ENCODE assay signal across 14 mouse cellular contexts in genomic region chr16:21209290-21209689, GRCm38 (mm10). TPM values are rescaled to one million over a fixed set of nuclear protein-coding genes. Genes with fewer than 3 reads are reported as not detected.
DNase-seq lines count a peak whose midpoint lies in the region; ATAC-seq and TF ChIP-seq lines count a peak whose summit lies in the region.
"Had no signal": no experiment of that assay in that cellular context is flagged by ENCODE, and none has a peak within 500 bp of the region (broad histone marks: within the 10 kb centered on the region; RNA-seq: fewer than 3 reads in every experiment).

No protein-coding gene starts in this region.

- TF ChIP-seq POLR2A in limb, embryonic 14.5 days (IDR thresholded peaks at IDR 0.05; ENCODE audit: borderline replicate concordance, extremely low read depth, insufficient read depth, insufficient read length) = no peak

- peak overlapping the region; percentile 35; the same call in 1 of the 2 replicates for H3K9ac ChIP-seq in hindbrain, embryonic 13.5 days
- H3K9ac ChIP-seq in hindbrain, postnatal 0 days (replicated peaks; ENCODE audit: low read length) = no peak overlapping the region
- H3K9ac ChIP-seq in limb, embryonic 14.5 days (ENCODE audit: low read depth, low read length, severe bottlenecking) = no peak overlapping the region
- H3K9ac ChIP-seq: liver, postnatal 0 days; midbrain, embryonic 15.5 days had no signal

- peaks cover 77% of the 10 kb centered on the region for H3K4me1 ChIP-seq in hindbrain, embryonic 13.5 days (replicated peaks)
- peaks cover 22% of the 10 kb centered on the region; the same call in 1 of the 2 replicates for H3K4me1 ChIP-seq in hindbrain, postnatal 0 days (ENCODE audit: insufficient read depth, low read length)
- H3K4me1 ChIP-seq in E14TG2a.4 (replicated peaks; ENCODE audit: low read depth, low read length) = peaks cover 81% of the 10 kb centered on the region
- H3K4me1 ChIP-seq in limb, embryonic 14.5 days (ENCODE audit: control insufficient read depth, insufficient read depth, low read length) = peaks cover 54% of the 10 kb centered on the region

- ATAC-seq in hindbrain, embryonic 13.5 days (ENCODE audit: low FRiP score) = no peak
- no peak for ATAC-seq in hindbrain, postnatal 0 days
- ATAC-seq in limb, embryonic 14.5 days (ENCODE audit: low FRiP score, low read depth) = no peak
- ATAC-seq: CD4-positive, CD25-positive, alpha-beta regulatory T cell, adult 4 months; liver, postnatal 0 days; midbrain, embryonic 15.5 days had no signal

- intact Hi-C loops in heart, postnatal 25 days (cut with DNase I) = loop anchor here (10.0 kb wide), 1 partner anchor 156 kb away; no protein-coding TSS in a partner anchor

- WGBS in hindbrain, embryonic 13.5 days = 88% methylated on average over 3 of the region's 3 CpGs
- WGBS in hindbrain, postnatal 0 days = 92% methylated on average over 3 of the region's 3 CpGs
- WGBS in limb, embryonic 14.5 days = 76% methylated on average over 3 of the region's 3 CpGs

- no peaks in the 10 kb centered on the region for H3K27me3 ChIP-seq in hindbrain, embryonic 13.5 days
- no peaks in the 10 kb centered on the region for H3K27me3 ChIP-seq in hindbrain, postnatal 0 days (ENCODE audit: insufficient read depth, low read length)
- peaks cover 31% of the 10 kb centered on the region for H3K27me3 ChIP-seq in E14TG2a.4 (ENCODE audit: insufficient read depth, low read length)
- H3K27me3 ChIP-seq in limb, embryonic 14.5 days (ENCODE audit: control insufficient read depth, insufficient read depth, low read length) = no peaks in the 10 kb centered on the region
- H3K27me3 ChIP-seq: midbrain, embryonic 15.5 days had no signal

- no peak overlapping the region for H3K4me3 ChIP-seq in hindbrain, embryonic 13.5 days
- H3K4me3 ChIP-seq in hindbrain, postnatal 0 days (ENCODE audit: low read length) = no peak overlapping the region
- H3K4me3 ChIP-seq in E14TG2a.4 (replicated peaks; ENCODE audit: low read length) = peak overlapping the region; percentile 74
- peak overlapping the region; percentile 39; the same call in 1 of the 2 replicates for H3K4me3 ChIP-seq in limb, embryonic 14.5 days (replicated peaks; ENCODE audit: low read length)
- H3K4me3 ChIP-seq: layer of hippocampus, adult 2 months; midbrain, embryonic 15.5 days had no signal

- no peak for DNase-seq in hindbrain, postnatal 0 days (ENCODE audit: low spot score)
- peak; percentile 68 for DNase-seq in ZHBTc4 (ENCODE audit: low read depth, low spot score)
- DNase-seq in limb, embryonic 14.5 days (ENCODE audit: low spot score) = no peak
- DNase-seq in frontal cortex, postnatal 10 days (ENCODE audit: low spot score in 2 of 2) = no peak
- DNase-seq in frontal cortex, postnatal 14 days (ENCODE audit: low spot score in 2 of 2) = no peak
- DNase-seq in heart, postnatal 25 days (ENCODE audit: low spot score) = no peak
- DNase-seq: kidney, adult 18-20 months; liver, postnatal 0 days; right cerebral cortex, postnatal 25 days had no signal

- H3K36me3 ChIP-seq in hindbrain, embryonic 13.5 days = peaks cover 5% of the 10 kb centered on the region
- no peaks in the 10 kb centered on the region for H3K36me3 ChIP-seq in hindbrain, postnatal 0 days (ENCODE audit: insufficient read depth, low read length)
- H3K36me3 ChIP-seq in E14TG2a.4 (ENCODE audit: insufficient read depth, low read length) = peaks cover 33% of the 10 kb centered on the region
- H3K36me3 ChIP-seq in limb, embryonic 14.5 days (ENCODE audit: control insufficient read depth, insufficient read depth, low read length) = peaks cover 21% of the 10 kb centered on the region
- H3K36me3 ChIP-seq: midbrain, embryonic 15.5 days had no signal

- H3K4me2 ChIP-seq in hindbrain, embryonic 13.5 days = no peak overlapping the region
- no peak overlapping the region for H3K4me2 ChIP-seq in hindbrain, postnatal 0 days (ENCODE audit: low read depth, low read length)
- peak overlapping the region; percentile 86 for H3K4me2 ChIP-seq in limb, embryonic 14.5 days (replicated peaks; ENCODE audit: low read depth, low read length, severe bottlenecking)

- no peak overlapping the region for H3K27ac ChIP-seq in hindbrain, embryonic 13.5 days
- H3K27ac ChIP-seq in hindbrain, postnatal 0 days = no peak overlapping the region
- peak overlapping the region; percentile 52 for H3K27ac ChIP-seq in limb, embryonic 14.5 days (replicated peaks; ENCODE audit: low read depth, low read length)
- H3K27ac ChIP-seq: midbrain, embryonic 15.5 days had no signal

- TF ChIP-seq CTCF in hindbrain, postnatal 0 days (IDR thresholded peaks at IDR 0.05; ENCODE audit: low read depth) = no peak
- TF ChIP-seq CTCF in E14TG2a.4 (conservative IDR thresholded peaks at IDR 0.05; ENCODE audit: low read length) = no peak

- no peaks in the 10 kb centered on the region for H3K9me3 ChIP-seq in hindbrain, embryonic 13.5 days
- no peaks in the 10 kb centered on the region for H3K9me3 ChIP-seq in hindbrain, postnatal 0 days (ENCODE audit: low read length)
- H3K9me3 ChIP-seq in E14TG2a.4 (ENCODE audit: low read length) = no peaks in the 10 kb centered on the region
- no peaks in the 10 kb centered on the region for H3K9me3 ChIP-seq in limb, embryonic 14.5 days (ENCODE audit: control insufficient read depth, low read length)
- H3K9me3 ChIP-seq: midbrain, embryonic 15.5 days had no signal

RNA-seq across cellular contexts. Expression of gene Ephb3, which starts 4.7 kb away (rescaled TPM):
- polyA plus RNA-seq in hindbrain, embryonic 13.5 days (2015; fragmentation: Nextera tagmentation; extraction: Ambion mirVana) = 13.3 and 14.7 TPM in 2 replicates
- total RNA-seq in hindbrain, postnatal 0 days (2014; rRNA removed) = 21.4 and 22.3 TPM in 2 replicates
- polyA plus RNA-seq in hindbrain, postnatal 0 days (2015; fragmentation: Nextera tagmentation; extraction: Ambion mirVana) = 8.3 and 8.6 TPM in 2 replicates
- 70.9 and 96.8 TPM in 2 replicates for polyA plus RNA-seq in limb, embryonic 14.5 days (2012; rRNA removed)
- polyA plus RNA-seq in limb, embryonic 14.5 days (2014; fragmentation: Nextera tagmentation; extraction: Ambion mirVana) = 37.0 and 42.1 TPM in 2 replicates
- total RNA-seq in heart, postnatal 25 days (2021) = 1 to 10 TPM; 5.4 to 6.2 TPM
- polyA plus RNA-seq: CD4-positive, CD25-positive, alpha-beta regulatory T cell, adult 4 months had no signal

RNA-seq across cellular contexts. Expression of gene Teddm3, which starts 55.5 kb away (rescaled TPM):
- 0.19 TPM in 1 of 2 replicates, not detected in the other for polyA plus RNA-seq in hindbrain, embryonic 13.5 days (2015; fragmentation: Nextera tagmentation; extraction: Ambion mirVana)
- 0.10 and 0.43 TPM in 2 replicates for total RNA-seq in hindbrain, postnatal 0 days (2014; rRNA removed)
- polyA plus RNA-seq in hindbrain, postnatal 0 days (2015; fragmentation: Nextera tagmentation; extraction: Ambion mirVana) = 0.23 and 0.33 TPM in 2 replicates
- polyA plus RNA-seq in limb, embryonic 14.5 days (2012; rRNA removed) = 0.28 and 0.31 TPM in 2 replicates
- 0.69 and 2.1 TPM in 2 replicates for polyA plus RNA-seq in limb, embryonic 14.5 days (2014; fragmentation: Nextera tagmentation; extraction: Ambion mirVana)
- not detected for total RNA-seq in heart, postnatal 25 days (2021)
- polyA plus RNA-seq: liver, postnatal 0 days; midbrain, embryonic 15.5 days had no signal

Comparison
In these comparisons a context has a peak if more than half of its experiments do, and no peak if none do; other contexts are left out.
1. H3K4me3 ChIP-seq: peak in E14TG2a.4 (single experiment) and limb, embryonic 14.5 days (single experiment); none in hindbrain, embryonic 13.5 days (single experiment) and hindbrain, postnatal 0 days (single experiment).